Mouse (Mus musculus): ENCODE measurements at regions not wholly inside any gene's neighbourhood (a gene's known extent, or its start where the extent isn't known, plus 50 kb on each side); places are given as distances from the start of the nearest gene placed in this dataset.

GRCm38 (mm10) chr16:66005954-66006580 lies 191.0 kb downstream of the Vgll3 start:
- no peak overlapping the region for H3K27ac ChIP-seq (ENCODE audit: low read depth, low read length)
- H3K4me1 ChIP-seq (replicated peaks; ENCODE audit: control insufficient read depth, insufficient read depth, low read length): no peaks in the 10 kb centered on the region
- no peak overlapping the region for H3K9ac ChIP-seq (ENCODE audit: low read depth, low read length)
- ATAC-seq (ENCODE audit: low FRiP score) (no peak), DNase-seq (ENCODE audit: low spot score) (peak; percentile 69)
- H3K27me3 ChIP-seq (ENCODE audit: control insufficient read depth, insufficient read depth, low read length): no peaks in the 10 kb centered on the region
- no peak overlapping the region for H3K4me2 ChIP-seq (replicated peaks; ENCODE audit: low read depth, low read length)
- no peak overlapping the region for H3K4me3 ChIP-seq (ENCODE audit: low read depth, low read length)
- 51% methylated on average over 7 of the region's 7 CpGs for WGBS
- H3K36me3 ChIP-seq (ENCODE audit: control insufficient read depth, insufficient read depth, low read length): no peaks in the 10 kb centered on the region
- no peaks in the 10 kb centered on the region for H3K9me3 ChIP-seq (ENCODE audit: control insufficient read depth, low read length)

GRCm38 (mm10) chr16:66013608-66014007 lies 198.6 kb downstream of the Vgll3 start:
- Histone ChIP-seq H3K9ac (ENCODE audit: low read depth, low read length) (no peak overlapping the region), H3K4me2 (replicated peaks; ENCODE audit: low read depth, low read length) (no peak overlapping the region), H3K27ac (ENCODE audit: low read depth, low read length) (no peak overlapping the region), H3K36me3 (ENCODE audit: control insufficient read depth, insufficient read depth, low read length) (no peaks in the 10 kb centered on the region), H3K4me1 (replicated peaks; ENCODE audit: control insufficient read depth, insufficient read depth, low read length) (no peaks in the 10 kb centered on the region), H3K27me3 (ENCODE audit: control insufficient read depth, insufficient read depth, low read length) (no peaks in the 10 kb centered on the region), H3K4me3 (ENCODE audit: low read depth, low read length) (no peak overlapping the region), H3K9me3 (ENCODE audit: control insufficient read depth, low read length) (no peaks in the 10 kb centered on the region)
- peak; percentile 65 for DNase-seq (ENCODE audit: low spot score)
- 29% methylated on average over 2 of the region's 2 CpGs for WGBS
- ATAC-seq (ENCODE audit: low FRiP score): peak; percentile 67

- Histone ChIP-seq H3K9ac (ENCODE audit: low read depth, low read length) (no peak overlapping the region), H3K36me3 (ENCODE audit: control insufficient read depth, insufficient read depth, low read length) (no peaks in the 10 kb centered on the region), H3K27ac (ENCODE audit: low read depth, low read length) (no peak overlapping the region), H3K4me2 (replicated peaks; ENCODE audit: low read depth, low read length) (no peak overlapping the region), H3K27me3 (ENCODE audit: control insufficient read depth, insufficient read depth, low read length) (no peaks in the 10 kb centered on the region), H3K4me3 (ENCODE audit: low read depth, low read length) (no peak overlapping the region), H3K9me3 (ENCODE audit: control insufficient read depth, low read length) (no peaks in the 10 kb centered on the region), H3K4me1 (replicated peaks; ENCODE audit: control insufficient read depth, insufficient read depth, low read length) (no peaks in the 10 kb centered on the region)
- DNase-seq (ENCODE audit: low spot score) (peak; percentile 14), ATAC-seq (ENCODE audit: low FRiP score) (peak; percentile 74)
- 39% methylated on average over 5 of the region's 5 CpGs for WGBS
These were observed 200.0 kb downstream of the Vgll3 start for GRCm38 (mm10) chr16:66014861-66015602.

GRCm38 (mm10) chr16:66017040-66017439 lies 202.0 kb downstream of the Vgll3 start:
- Histone ChIP-seq H3K9me3 (ENCODE audit: control insufficient read depth, low read length) (no peaks in the 10 kb centered on the region), H3K4me1 (replicated peaks; ENCODE audit: control insufficient read depth, insufficient read depth, low read length) (no peaks in the 10 kb centered on the region), H3K27me3 (ENCODE audit: control insufficient read depth, insufficient read depth, low read length) (no peaks in the 10 kb centered on the region), H3K27ac (ENCODE audit: low read depth, low read length) (no peak overlapping the region), H3K9ac (ENCODE audit: low read depth, low read length) (no peak overlapping the region), H3K36me3 (ENCODE audit: control insufficient read depth, insufficient read depth, low read length) (no peaks in the 10 kb centered on the region), H3K4me2 (replicated peaks; ENCODE audit: low read depth, low read length) (no peak overlapping the region), H3K4me3 (ENCODE audit: low read depth, low read length) (no peak overlapping the region)
- no peak for DNase-seq (ENCODE audit: low spot score)
- ATAC-seq (ENCODE audit: low FRiP score): no peak
- whole genome bisulfite sequencing: 96% methylated on average over 2 of the region's 2 CpGs

- no peak for ATAC-seq (ENCODE audit: low FRiP score)
- 64% methylated on average over 2 of the region's 2 CpGs for WGBS
These were observed 208.3 kb downstream of the Vgll3 start for GRCm38 (mm10) chr16:66023397-66023796.

More at GRCm38 (mm10) chr16:66023397-66023796, 208.3 kb downstream of the Vgll3 start:
- no peaks in the 10 kb centered on the region for H3K9me3 ChIP-seq (ENCODE audit: control insufficient read depth, low read length)
- no peak overlapping the region for H3K9ac ChIP-seq (ENCODE audit: low read depth, low read length)
- H3K4me1 ChIP-seq (replicated peaks; ENCODE audit: control insufficient read depth, insufficient read depth, low read length): no peaks in the 10 kb centered on the region
- no peak overlapping the region for H3K4me3 ChIP-seq (ENCODE audit: low read depth, low read length)
- no peaks in the 10 kb centered on the region for H3K27me3 ChIP-seq (ENCODE audit: control insufficient read depth, insufficient read depth, low read length)
- H3K36me3 ChIP-seq (ENCODE audit: control insufficient read depth, insufficient read depth, low read length): no peaks in the 10 kb centered on the region
- H3K4me2 ChIP-seq (replicated peaks; ENCODE audit: low read depth, low read length): no peak overlapping the region
- no peak for DNase-seq (ENCODE audit: low spot score)
- no peak overlapping the region for H3K27ac ChIP-seq (ENCODE audit: low read depth, low read length)
